Mouse (Mus musculus): ENCODE measurements around the gene Rbfox3. TPM values are rescaled to one million over a fixed set of nuclear protein-coding genes. Genes with fewer than 3 reads are reported as not detected.

Rbfox3 gene
- polyA plus RNA-seq, 2 experiments: 0.08 to 0.17 TPM

DNA sequence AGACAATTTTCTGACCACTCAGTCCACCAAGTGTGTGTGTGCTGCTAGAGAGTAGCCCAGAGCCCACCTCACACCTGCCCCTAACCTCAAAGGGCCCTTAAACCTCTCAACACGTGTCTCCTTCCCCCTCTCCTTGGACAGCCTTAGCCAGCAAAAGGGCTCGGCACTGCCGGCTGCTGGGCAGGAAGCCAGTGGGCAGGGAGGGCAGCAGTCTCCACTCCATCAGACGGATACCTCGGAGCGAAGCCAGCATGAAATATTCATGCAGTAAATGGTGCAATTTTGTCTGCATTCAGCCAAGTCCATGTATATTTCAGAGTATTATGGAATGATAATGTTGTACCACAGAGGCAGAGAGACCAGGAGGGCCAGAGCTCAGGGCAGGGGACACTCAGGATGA lies 366.8 kb downstream of the Rbfox3 start:
- no peaks in the 10 kb centered on the region for H3K9me3 ChIP-seq (ENCODE audit: control insufficient read depth, low read length)
- H3K4me3 ChIP-seq (ENCODE audit: insufficient read depth in 1 of 2, low read depth in 2 of 2, low read length in 2 of 2): no peak overlapping the region
- 58% methylated on average over 6 of the region's 6 CpGs for WGBS (ENCODE audit: insufficient replicate concordance)
- H3K27ac ChIP-seq: no peak overlapping the region
- H3K27me3 ChIP-seq (ENCODE audit: control insufficient read depth, insufficient read depth, low read length): no peaks in the 10 kb centered on the region
- TF ChIP-seq EP300 (IDR thresholded peaks at IDR 0.05; ENCODE audit: low read depth): no peak
- no peak for TF ChIP-seq CTCF (IDR thresholded peaks at IDR 0.05; ENCODE audit: low read depth)
- no peaks in the 10 kb centered on the region for H3K4me1 ChIP-seq (replicated peaks; ENCODE audit: control insufficient read depth in 2 of 2, insufficient read depth in 2 of 2, low read length in 1 of 2)
- H3K9ac ChIP-seq (replicated peaks): no peak overlapping the region
- DNase-seq (ENCODE audit: low read depth in 3 of 3, low spot score in 3 of 3) (no peak), ATAC-seq (ENCODE audit: insufficient read depth) (no peak)
- no peaks in the 10 kb centered on the region for H3K36me3 ChIP-seq (replicated peaks; ENCODE audit: control insufficient read depth, insufficient read depth, low read depth)
- H3K4me2 ChIP-seq (ENCODE audit: low read depth): no peak overlapping the region

DNA sequence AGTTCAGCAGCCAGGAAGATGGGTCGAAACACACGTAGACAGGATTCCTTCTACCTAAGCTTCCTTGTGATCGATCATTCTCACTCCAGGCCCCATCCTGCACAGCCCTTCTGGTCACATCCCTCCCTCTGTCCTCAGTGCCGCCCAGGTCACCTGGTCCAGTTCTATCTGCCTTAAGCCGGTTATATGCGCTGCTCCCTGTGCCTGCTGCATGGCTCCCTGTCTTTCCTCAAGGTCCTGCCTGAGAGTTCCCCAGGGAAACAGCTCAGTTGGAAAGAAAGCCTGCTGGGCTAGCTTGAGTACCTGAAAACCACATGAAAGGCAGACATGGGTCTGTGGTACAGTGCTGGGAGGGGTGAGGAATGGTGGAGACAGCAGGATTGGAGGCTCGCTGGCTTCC lies 368.5 kb downstream of the Rbfox3 start:
- Histone ChIP-seq H3K4me1 (replicated peaks; ENCODE audit: control insufficient read depth in 2 of 2, insufficient read depth in 2 of 2, low read length in 1 of 2) (no peaks in the 10 kb centered on the region), H3K36me3 (replicated peaks; ENCODE audit: control insufficient read depth, insufficient read depth, low read depth) (no peaks in the 10 kb centered on the region), H3K4me3 (ENCODE audit: insufficient read depth in 1 of 2, low read depth in 2 of 2, low read length in 2 of 2) (no peak overlapping the region), H3K27me3 (ENCODE audit: control insufficient read depth, insufficient read depth, low read length) (no peaks in the 10 kb centered on the region), H3K9ac (replicated peaks) (no peak overlapping the region), H3K27ac (no peak overlapping the region), H3K9me3 (ENCODE audit: control insufficient read depth, low read length) (no peaks in the 10 kb centered on the region), H3K4me2 (ENCODE audit: low read depth) (no peak overlapping the region)
- no peak for ATAC-seq (ENCODE audit: insufficient read depth)
- WGBS (ENCODE audit: insufficient replicate concordance): 56% methylated on average over 7 of the region's 7 CpGs
- TF ChIP-seq CTCF (IDR thresholded peaks at IDR 0.05; ENCODE audit: low read depth): no peak
- no peak for TF ChIP-seq EP300 (IDR thresholded peaks at IDR 0.05; ENCODE audit: low read depth)
- no peak for DNase-seq (ENCODE audit: low read depth in 3 of 3, low spot score in 3 of 3)

DNA sequence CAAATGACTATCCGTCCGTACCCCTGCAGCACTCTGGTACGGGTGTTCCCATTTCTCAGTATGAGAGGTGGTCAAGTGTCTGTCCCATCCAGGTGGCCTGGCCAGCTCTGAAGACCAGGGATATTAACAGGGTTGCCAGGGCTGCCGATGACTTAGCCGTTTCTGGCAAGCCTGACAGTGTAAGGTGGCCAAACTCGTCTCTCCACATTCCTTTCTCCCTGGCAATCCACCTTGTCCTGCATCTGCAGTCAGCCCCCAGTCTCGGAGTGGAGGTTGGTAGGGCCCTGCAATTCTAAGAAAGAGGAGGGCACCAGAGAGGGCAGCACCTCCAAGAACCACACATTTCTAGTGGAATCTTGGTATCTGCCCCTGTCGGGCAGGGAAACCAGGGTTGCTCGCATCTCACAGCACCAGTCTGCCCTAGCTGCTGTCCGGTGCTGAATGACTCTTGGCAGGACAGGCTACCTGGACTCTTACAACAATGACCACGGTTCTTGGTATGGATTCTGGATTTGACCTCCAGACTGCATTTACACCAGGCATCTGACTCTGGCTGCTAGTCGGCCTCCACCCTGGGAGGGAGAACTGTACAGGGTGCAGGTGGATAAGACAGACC lies 370.9 kb downstream of the Rbfox3 start:
- Histone ChIP-seq H3K4me2 (ENCODE audit: low read depth) (no peak overlapping the region), H3K4me3 (ENCODE audit: insufficient read depth in 1 of 2, low read depth in 2 of 2, low read length in 2 of 2) (no peak overlapping the region), H3K36me3 (replicated peaks; ENCODE audit: control insufficient read depth, insufficient read depth, low read depth) (no peaks in the 10 kb centered on the region), H3K27ac (no peak overlapping the region), H3K27me3 (ENCODE audit: control insufficient read depth, insufficient read depth, low read length) (no peaks in the 10 kb centered on the region), H3K9ac (replicated peaks) (no peak overlapping the region), H3K9me3 (ENCODE audit: control insufficient read depth, low read length) (no peaks in the 10 kb centered on the region), H3K4me1 (replicated peaks; ENCODE audit: control insufficient read depth in 2 of 2, insufficient read depth in 2 of 2, low read length in 1 of 2) (no peaks in the 10 kb centered on the region)
- TF ChIP-seq CTCF (IDR thresholded peaks at IDR 0.05; ENCODE audit: low read depth) (no peak), EP300 (IDR thresholded peaks at IDR 0.05; ENCODE audit: low read depth) (no peak)
- DNase-seq (ENCODE audit: low read depth in 3 of 3, low spot score in 3 of 3): no peak
- no peak for ATAC-seq (ENCODE audit: insufficient read depth)
- WGBS (ENCODE audit: insufficient replicate concordance): 48% methylated on average over 12 of the region's 12 CpGs

DNA sequence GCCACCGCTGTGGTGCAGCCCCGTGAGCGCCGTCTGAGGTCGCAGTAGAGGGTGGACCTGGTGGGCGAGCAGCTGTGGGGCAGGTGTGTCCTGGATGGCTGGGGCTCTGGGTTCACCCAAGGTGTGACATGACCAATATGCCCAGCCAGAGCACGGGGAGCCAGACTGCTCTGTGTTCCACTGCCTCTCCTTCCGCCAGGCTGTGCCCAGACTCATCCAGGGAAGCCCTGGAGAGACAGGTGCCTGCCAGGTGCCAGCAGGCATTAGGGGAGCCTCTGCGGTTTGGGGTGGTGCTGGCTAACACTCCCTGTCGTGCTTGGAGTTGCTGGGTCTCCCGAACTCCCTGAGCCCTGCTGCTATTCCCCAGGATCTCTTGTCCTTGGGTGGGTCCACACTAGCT lies 373.4 kb downstream of the Rbfox3 start:
- Histone ChIP-seq H3K4me1 (replicated peaks; ENCODE audit: control insufficient read depth in 2 of 2, insufficient read depth in 2 of 2, low read length in 1 of 2) (no peaks in the 10 kb centered on the region), H3K4me2 (ENCODE audit: low read depth) (no peak overlapping the region), H3K9ac (replicated peaks) (no peak overlapping the region), H3K4me3 (ENCODE audit: insufficient read depth in 1 of 2, low read depth in 2 of 2, low read length in 2 of 2) (no peak overlapping the region), H3K27ac (no peak overlapping the region), H3K36me3 (replicated peaks; ENCODE audit: control insufficient read depth, insufficient read depth, low read depth) (no peaks in the 10 kb centered on the region), H3K9me3 (ENCODE audit: control insufficient read depth, low read length) (no peaks in the 10 kb centered on the region), H3K27me3 (ENCODE audit: control insufficient read depth, insufficient read depth, low read length) (no peaks in the 10 kb centered on the region)
- DNase-seq (ENCODE audit: low read depth in 3 of 3, low spot score in 3 of 3) (no peak), ATAC-seq (ENCODE audit: insufficient read depth) (no peak)
- no peak for TF ChIP-seq EP300 (IDR thresholded peaks at IDR 0.05; ENCODE audit: low read depth)
- no peak for TF ChIP-seq CTCF (IDR thresholded peaks at IDR 0.05; ENCODE audit: low read depth)
- 73% methylated on average over 11 of the region's 11 CpGs for WGBS (ENCODE audit: insufficient replicate concordance)

DNA sequence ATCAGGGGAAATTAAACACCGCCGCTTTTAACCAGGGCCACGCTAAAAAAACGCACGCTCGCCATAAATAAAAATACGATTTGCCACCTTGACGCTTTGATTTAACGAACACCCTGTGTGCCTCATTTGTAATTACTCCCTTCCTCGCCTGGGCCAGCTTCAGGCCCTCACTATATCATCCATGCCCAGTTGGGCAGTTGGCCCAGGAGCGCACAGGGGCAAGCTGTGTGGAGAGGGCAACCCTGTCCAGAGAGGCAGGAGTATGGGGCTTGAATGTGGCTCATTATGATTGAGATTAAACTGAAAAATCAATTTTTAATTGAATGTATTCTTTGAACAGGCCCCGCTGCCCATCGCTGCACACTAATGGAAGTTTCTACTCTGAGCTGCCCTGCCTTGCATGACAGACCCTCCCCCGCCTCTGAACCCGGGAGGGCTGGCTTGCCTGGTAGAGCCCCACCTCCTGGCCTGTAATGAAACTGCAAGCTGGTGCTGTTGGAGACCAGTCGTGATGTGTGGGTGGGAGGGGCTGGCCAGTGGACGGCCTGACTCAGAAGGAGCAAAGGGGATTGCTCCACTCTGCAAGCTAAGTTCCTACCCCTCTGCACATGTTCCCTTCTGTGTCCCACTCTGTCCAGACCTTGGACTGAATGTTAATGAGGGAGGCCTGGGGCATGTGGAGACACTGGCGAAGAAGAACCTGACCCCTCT lies 376.9 kb downstream of the Rbfox3 start:
- H3K4me1 ChIP-seq (replicated peaks; ENCODE audit: control insufficient read depth in 2 of 2, insufficient read depth in 2 of 2, low read length in 1 of 2): no peaks in the 10 kb centered on the region
- DNase-seq (ENCODE audit: low read depth in 3 of 3, low spot score in 3 of 3) (no peak), ATAC-seq (ENCODE audit: insufficient read depth) (no peak)
- H3K9me3 ChIP-seq (ENCODE audit: control insufficient read depth, low read length): no peaks in the 10 kb centered on the region
- no peak overlapping the region for H3K4me3 ChIP-seq (ENCODE audit: insufficient read depth in 1 of 2, low read depth in 2 of 2, low read length in 2 of 2)
- no peaks in the 10 kb centered on the region for H3K27me3 ChIP-seq (ENCODE audit: control insufficient read depth, insufficient read depth, low read length)
- no peak overlapping the region for H3K27ac ChIP-seq
- no peak overlapping the region for H3K4me2 ChIP-seq (ENCODE audit: low read depth)
- no peak overlapping the region for H3K9ac ChIP-seq (replicated peaks)
- 30% methylated on average over 18 of the region's 18 CpGs for WGBS (ENCODE audit: insufficient replicate concordance)
- no peaks in the 10 kb centered on the region for H3K36me3 ChIP-seq (replicated peaks; ENCODE audit: control insufficient read depth, insufficient read depth, low read depth)
- TF ChIP-seq EP300 (IDR thresholded peaks at IDR 0.05; ENCODE audit: low read depth) (no peak), CTCF (IDR thresholded peaks at IDR 0.05; ENCODE audit: low read depth) (peak; percentile 61)

Measured in liver, embryonic 14.5 days (tissue).